Mouse (Mus musculus): Measurements from ENCODE around the gene Tcf19. TPM values are rescaled to one million over a fixed set of nuclear protein-coding genes. Genes with fewer than 3 reads are reported as not detected.
A peak's percentile ranks its signal among the peaks of the same experiment; 100 is the strongest.

The Tcf19 gene
- polyA plus RNA-seq (2014; fragmentation: Nextera tagmentation; extraction: Ambion mirVana), result 68.7 and 79.4 TPM in 2 replicates

- Histone ChIP-seq H3K9ac (ENCODE audit: low read length) (peak within 1 kb of the TSS; percentile 55), H3K4me1 (replicated peaks; ENCODE audit: control insufficient read depth, insufficient read depth, low read length) (peaks cover 22% of the 10 kb centered on the region; the same call in 1 of the 2 replicates), H3K27me3 (replicated peaks; ENCODE audit: control insufficient read depth, insufficient read depth, low read length) (no peaks in the 10 kb centered on the region), H3K9me3 (ENCODE audit: control insufficient read depth, low read length) (no peaks in the 10 kb centered on the region), H3K36me3 (ENCODE audit: control insufficient read depth, insufficient read depth, low read length) (peaks cover 14% of the 10 kb centered on the region), H3K27ac (ENCODE audit: low read depth) (peak within 1 kb of the TSS; percentile 47; the same call in 1 of the 2 replicates), H3K4me3 (ENCODE audit: low read depth, low read length) (peak within 1 kb of the TSS; percentile 61), H3K4me2 (ENCODE audit: low read length) (peak within 1 kb of the TSS; percentile 83)
- DNase-seq (ENCODE audit: low spot score) (peak; percentile 97), ATAC-seq (replicated peaks; ENCODE audit: low FRiP score, low TSS enrichment, low read depth) (peak; percentile 96)
- under 1% methylated on average over 67 of the region's 67 CpGs for WGBS
These were observed at the start of gene Tcf19, which contains the start of gene Cchcr1 for GRCm38 (mm10) chr17:35516652-35517500. TSS of gene Tcf19 (minus strand) at chr17:35516824. TSS of gene Cchcr1 (plus strand) at chr17:35517100.

- H3K9ac ChIP-seq (ENCODE audit: low read length), result no peak overlapping the region
- no peaks in the 10 kb centered on the region for H3K4me1 ChIP-seq (replicated peaks; ENCODE audit: control insufficient read depth, insufficient read depth, low read length)
- ATAC-seq (replicated peaks; ENCODE audit: low FRiP score, low TSS enrichment, low read depth) (no peak), DNase-seq (ENCODE audit: low spot score) (no peak)
- H3K27ac ChIP-seq (ENCODE audit: low read depth), result no peak overlapping the region
- H3K4me3 ChIP-seq (ENCODE audit: low read depth, low read length), result no peak overlapping the region
- no peaks in the 10 kb centered on the region for H3K27me3 ChIP-seq (replicated peaks; ENCODE audit: control insufficient read depth, insufficient read depth, low read length)
- no peaks in the 10 kb centered on the region for H3K36me3 ChIP-seq (ENCODE audit: control insufficient read depth, insufficient read depth, low read length)
- H3K4me2 ChIP-seq (ENCODE audit: low read length), result no peak overlapping the region
- H3K9me3 ChIP-seq (ENCODE audit: control insufficient read depth, low read length), result no peaks in the 10 kb centered on the region
- 57% methylated on average over 8 of the region's 8 CpGs for WGBS
These were observed 41.6 kb upstream of the Tcf19 start for GRCm38 (mm10) chr17:35558216-35558615.

GRCm38 (mm10) chr17:35557351-35557750 lies 40.7 kb upstream of the Tcf19 start:
- Histone ChIP-seq H3K9me3 (ENCODE audit: control insufficient read depth, low read length) (no peaks in the 10 kb centered on the region), H3K27ac (ENCODE audit: low read depth) (no peak overlapping the region), H3K4me2 (ENCODE audit: low read length) (no peak overlapping the region), H3K36me3 (ENCODE audit: control insufficient read depth, insufficient read depth, low read length) (no peaks in the 10 kb centered on the region), H3K4me3 (ENCODE audit: low read depth, low read length) (no peak overlapping the region), H3K4me1 (replicated peaks; ENCODE audit: control insufficient read depth, insufficient read depth, low read length) (no peaks in the 10 kb centered on the region), H3K9ac (ENCODE audit: low read length) (no peak overlapping the region), H3K27me3 (replicated peaks; ENCODE audit: control insufficient read depth, insufficient read depth, low read length) (no peaks in the 10 kb centered on the region)
- 0 out of 2 replicates have a peak, but pooled peaks have one; percentile 36 for ATAC-seq (replicated peaks; ENCODE audit: low FRiP score, low TSS enrichment, low read depth)
- DNase-seq (ENCODE audit: low spot score), result no peak
- 59% methylated on average over 9 of the region's 9 CpGs for WGBS

- H3K36me3 ChIP-seq (ENCODE audit: control insufficient read depth, insufficient read depth, low read length), result no peaks in the 10 kb centered on the region
- no peak overlapping the region for H3K4me3 ChIP-seq (ENCODE audit: low read depth, low read length)
- no peak overlapping the region for H3K4me2 ChIP-seq (ENCODE audit: low read length)
- peak; percentile 68 for ATAC-seq (replicated peaks; ENCODE audit: low FRiP score, low TSS enrichment, low read depth)
- 24% methylated on average over 5 of the region's 5 CpGs for WGBS
- H3K27me3 ChIP-seq (replicated peaks; ENCODE audit: control insufficient read depth, insufficient read depth, low read length), result no peaks in the 10 kb centered on the region
- no peak overlapping the region for H3K27ac ChIP-seq (ENCODE audit: low read depth)
- H3K4me1 ChIP-seq (replicated peaks; ENCODE audit: control insufficient read depth, insufficient read depth, low read length), result no peaks in the 10 kb centered on the region
- H3K9ac ChIP-seq (ENCODE audit: low read length), result no peak overlapping the region
- peak; percentile 62 for DNase-seq (ENCODE audit: low spot score)
- H3K9me3 ChIP-seq (ENCODE audit: control insufficient read depth, low read length), result no peaks in the 10 kb centered on the region
These were observed 40.2 kb upstream of the Tcf19 start for GRCm38 (mm10) chr17:35556812-35557211.

GRCm38 (mm10) chr17:35556186-35556765 lies 39.7 kb upstream of the Tcf19 start:
- WGBS, result 88% methylated on average over 13 of the region's 13 CpGs

GRCm38 (mm10) chr17:35554761-35555397 lies 38.3 kb upstream of the Tcf19 start:
- Histone ChIP-seq H3K27ac (ENCODE audit: low read depth) (no peak overlapping the region), H3K27me3 (replicated peaks; ENCODE audit: control insufficient read depth, insufficient read depth, low read length) (no peaks in the 10 kb centered on the region), H3K4me3 (ENCODE audit: low read depth, low read length) (no peak overlapping the region), H3K36me3 (ENCODE audit: control insufficient read depth, insufficient read depth, low read length) (no peaks in the 10 kb centered on the region), H3K4me2 (ENCODE audit: low read length) (no peak overlapping the region), H3K9ac (ENCODE audit: low read length) (no peak overlapping the region), H3K9me3 (ENCODE audit: control insufficient read depth, low read length) (no peaks in the 10 kb centered on the region), H3K4me1 (replicated peaks; ENCODE audit: control insufficient read depth, insufficient read depth, low read length) (0 out of 2 replicates have a peak, but pooled peaks cover 3% of the 10 kb centered on the region)
- DNase-seq (ENCODE audit: low spot score), result no peak
- ATAC-seq (replicated peaks; ENCODE audit: low FRiP score, low TSS enrichment, low read depth), result no peak
- WGBS, result 91% methylated on average over 18 of the region's 18 CpGs

More at GRCm38 (mm10) chr17:35556186-35556765, 39.7 kb upstream of the Tcf19 start:
- Histone ChIP-seq H3K27ac (ENCODE audit: low read depth) (no peak overlapping the region), H3K4me2 (ENCODE audit: low read length) (no peak overlapping the region), H3K27me3 (replicated peaks; ENCODE audit: control insufficient read depth, insufficient read depth, low read length) (no peaks in the 10 kb centered on the region), H3K36me3 (ENCODE audit: control insufficient read depth, insufficient read depth, low read length) (no peaks in the 10 kb centered on the region), H3K9ac (ENCODE audit: low read length) (no peak overlapping the region), H3K9me3 (ENCODE audit: control insufficient read depth, low read length) (no peaks in the 10 kb centered on the region), H3K4me1 (replicated peaks; ENCODE audit: control insufficient read depth, insufficient read depth, low read length) (no peaks in the 10 kb centered on the region), H3K4me3 (ENCODE audit: low read depth, low read length) (no peak overlapping the region)
- ATAC-seq (replicated peaks; ENCODE audit: low FRiP score, low TSS enrichment, low read depth) (no peak), DNase-seq (ENCODE audit: low spot score) (no peak)

- H3K4me3 ChIP-seq (ENCODE audit: low read depth, low read length), result no peak overlapping the region
- no peaks in the 10 kb centered on the region for H3K27me3 ChIP-seq (replicated peaks; ENCODE audit: control insufficient read depth, insufficient read depth, low read length)
- no peaks in the 10 kb centered on the region for H3K9me3 ChIP-seq (ENCODE audit: control insufficient read depth, low read length)
- WGBS, result 85% methylated on average over 5 of the region's 5 CpGs
- ATAC-seq (replicated peaks; ENCODE audit: low FRiP score, low TSS enrichment, low read depth), result no peak
- DNase-seq (ENCODE audit: low spot score), result no peak
- H3K27ac ChIP-seq (ENCODE audit: low read depth), result no peak overlapping the region
- H3K9ac ChIP-seq (ENCODE audit: low read length), result no peak overlapping the region
- H3K4me2 ChIP-seq (ENCODE audit: low read length), result no peak overlapping the region
- no peaks in the 10 kb centered on the region for H3K36me3 ChIP-seq (ENCODE audit: control insufficient read depth, insufficient read depth, low read length)
- H3K4me1 ChIP-seq (replicated peaks; ENCODE audit: control insufficient read depth, insufficient read depth, low read length), result 0 out of 2 replicates have a peak, but pooled peaks cover 5% of the 10 kb centered on the region
These were observed 37.7 kb upstream of the Tcf19 start for GRCm38 (mm10) chr17:35554321-35554720.

GRCm38 (mm10) chr17:35551881-35552414 lies 35.3 kb upstream of the Tcf19 start, which contains the start of gene Cdsn:
TSS of gene Cdsn (plus strand) at chr17:35552128.
- ATAC-seq (replicated peaks; ENCODE audit: low FRiP score, low TSS enrichment, low read depth) (no peak), DNase-seq (ENCODE audit: low spot score) (no peak)
- Histone ChIP-seq H3K36me3 (ENCODE audit: control insufficient read depth, insufficient read depth, low read length) (no peaks in the 10 kb centered on the region), H3K4me3 (ENCODE audit: low read depth, low read length) (no peak within 1 kb of the TSS), H3K4me1 (replicated peaks; ENCODE audit: control insufficient read depth, insufficient read depth, low read length) (0 out of 2 replicates have a peak, but pooled peaks cover 7% of the 10 kb centered on the region), H3K9me3 (ENCODE audit: control insufficient read depth, low read length) (no peaks in the 10 kb centered on the region), H3K9ac (ENCODE audit: low read length) (no peak within 1 kb of the TSS), H3K4me2 (ENCODE audit: low read length) (no peak within 1 kb of the TSS), H3K27me3 (replicated peaks; ENCODE audit: control insufficient read depth, insufficient read depth, low read length) (no peaks in the 10 kb centered on the region), H3K27ac (ENCODE audit: low read depth) (no peak within 1 kb of the TSS)
- WGBS, result 76% methylated on average over 9 of the region's 10 CpGs
